Mouse (Mus musculus): ENCODE measurements around the gene Atxn10. TPM values are rescaled to one million over a fixed set of nuclear protein-coding genes. Genes with fewer than 3 reads are reported as not detected.

The Atxn10 gene
- polyA plus RNA-seq, 1 experiment from 2014 or later: 402 TPM

- Histone ChIP-seq H3K9ac (no peak overlapping the region), H3K9me3 (replicated peaks) (no peaks in the 10 kb centered on the region), H3K36me3 (no peaks in the 10 kb centered on the region), H3K4me3 (no peak overlapping the region), H3K4me1 (peaks cover 25% of the 10 kb centered on the region), H3K27me3 (no peaks in the 10 kb centered on the region), H3K4me2 (replicated peaks) (no peak overlapping the region), H3K27ac (no peak overlapping the region)
- WGBS: 67% methylated on average over 7 of the region's 7 CpGs
- no peak for ATAC-seq (ENCODE audit: low FRiP score)
Measured at GRCm38 (mm10) chr15:85489751-85490150, 153.7 kb downstream of the Atxn10 start.

GRCm38 (mm10) chr15:85494163-85494621, 158.1 kb downstream of the Atxn10 start:
- Histone ChIP-seq H3K27me3 (peaks cover 5% of the 10 kb centered on the region; the same call in 1 of the 2 replicates), H3K4me1 (peaks cover 46% of the 10 kb centered on the region), H3K27ac (peak overlapping the region; percentile 58), H3K9ac (no peak overlapping the region), H3K36me3 (no peaks in the 10 kb centered on the region), H3K4me3 (no peak overlapping the region), H3K9me3 (replicated peaks) (no peaks in the 10 kb centered on the region), H3K4me2 (replicated peaks) (0 out of 2 replicates have a peak overlapping the region, but pooled peaks have one; percentile 6)
- ATAC-seq (ENCODE audit: low FRiP score): peak; percentile 29; the same call in 1 of the 2 replicates
- 4% methylated on average over 11 of the region's 11 CpGs for WGBS

- WGBS: 68% methylated on average over 4 of the region's 4 CpGs
- no peak overlapping the region for H3K4me2 ChIP-seq (replicated peaks)
- H3K9ac ChIP-seq: no peak overlapping the region
- H3K36me3 ChIP-seq: no peaks in the 10 kb centered on the region
- H3K4me1 ChIP-seq: peaks cover 39% of the 10 kb centered on the region
- peak overlapping the region; percentile 81 for H3K27ac ChIP-seq
- ATAC-seq (ENCODE audit: low FRiP score): peak; percentile 42
- no peaks in the 10 kb centered on the region for H3K9me3 ChIP-seq (replicated peaks)
- peaks cover 5% of the 10 kb centered on the region; the same call in 1 of the 2 replicates for H3K27me3 ChIP-seq
- H3K4me3 ChIP-seq: no peak overlapping the region
Measured at GRCm38 (mm10) chr15:85497548-85497947, 161.5 kb downstream of the Atxn10 start.

GRCm38 (mm10) chr15:85497981-85498475, 162.0 kb downstream of the Atxn10 start:
- WGBS: 20% methylated on average over 10 of the region's 10 CpGs
- Histone ChIP-seq H3K9me3 (replicated peaks) (no peaks in the 10 kb centered on the region), H3K4me3 (no peak overlapping the region), H3K4me1 (peaks cover 39% of the 10 kb centered on the region), H3K36me3 (no peaks in the 10 kb centered on the region), H3K27ac (peak overlapping the region; percentile 81), H3K9ac (no peak overlapping the region), H3K4me2 (replicated peaks) (no peak overlapping the region), H3K27me3 (peaks cover 5% of the 10 kb centered on the region; the same call in 1 of the 2 replicates)
- peak; percentile 83 for ATAC-seq (ENCODE audit: low FRiP score)

- no peak for ATAC-seq (ENCODE audit: low FRiP score)
- Histone ChIP-seq H3K27ac (no peak overlapping the region), H3K9ac (no peak overlapping the region), H3K4me1 (peaks cover 24% of the 10 kb centered on the region), H3K4me2 (replicated peaks) (no peak overlapping the region), H3K27me3 (peaks cover 4% of the 10 kb centered on the region; the same call in 1 of the 2 replicates), H3K36me3 (no peaks in the 10 kb centered on the region), H3K9me3 (replicated peaks) (no peaks in the 10 kb centered on the region), H3K4me3 (no peak overlapping the region)
- 86% methylated on average over 10 of the region's 10 CpGs for WGBS
Measured at GRCm38 (mm10) chr15:85500267-85500666, 164.2 kb downstream of the Atxn10 start.

- H3K27ac ChIP-seq: no peak within 1 kb of the TSS
- no peaks in the 10 kb centered on the region for H3K27me3 ChIP-seq
- no peak within 1 kb of the TSS for H3K4me2 ChIP-seq (replicated peaks)
- WGBS: 82% methylated on average over 8 of the region's 8 CpGs
- H3K4me3 ChIP-seq: no peak within 1 kb of the TSS
- ATAC-seq (ENCODE audit: low FRiP score): no peak
- H3K9me3 ChIP-seq (replicated peaks): no peaks in the 10 kb centered on the region
- H3K36me3 ChIP-seq: no peaks in the 10 kb centered on the region
- H3K9ac ChIP-seq: no peak within 1 kb of the TSS
- H3K4me1 ChIP-seq: peaks cover 40% of the 10 kb centered on the region
Measured at GRCm38 (mm10) chr15:85503127-85503526, 167.1 kb downstream of the Atxn10 start, which contains the start of gene 7530416G11Rik. Gene 7530416G11Rik (minus strand): TSS chr15:85503227.

- H3K4me3 ChIP-seq: no peak overlapping the region
- peaks cover 33% of the 10 kb centered on the region for H3K4me1 ChIP-seq
- 44% methylated on average over 14 of the region's 14 CpGs for WGBS
- no peaks in the 10 kb centered on the region for H3K36me3 ChIP-seq
- 0 out of 2 replicates have a peak, but pooled peaks have one; percentile 27 for ATAC-seq (ENCODE audit: low FRiP score)
- no peak overlapping the region for H3K9ac ChIP-seq
- no peak overlapping the region for H3K4me2 ChIP-seq (replicated peaks)
- H3K27me3 ChIP-seq: no peaks in the 10 kb centered on the region
- H3K9me3 ChIP-seq (replicated peaks): no peaks in the 10 kb centered on the region
- H3K27ac ChIP-seq: peak overlapping the region; percentile 14; the same call in 1 of the 2 replicates
Measured at GRCm38 (mm10) chr15:85505118-85505925, 169.3 kb downstream of the Atxn10 start.

- WGBS: 46% methylated on average over 1 of the region's 1 CpGs
- no peak overlapping the region for H3K9ac ChIP-seq
Measured at GRCm38 (mm10) chr15:85506680-85507079, 170.6 kb downstream of the Atxn10 start.

GRCm38 (mm10) chr15:85507370-85508014, 171.4 kb downstream of the Atxn10 start:
- H3K4me2 ChIP-seq (replicated peaks): 0 out of 2 replicates have a peak overlapping the region, but pooled peaks have one; percentile 2
- H3K9me3 ChIP-seq (replicated peaks): no peaks in the 10 kb centered on the region
- H3K9ac ChIP-seq: 0 out of 2 replicates have a peak overlapping the region, but pooled peaks have one; percentile 18
- 13% methylated on average over 32 of the region's 32 CpGs for WGBS
- peak; percentile 73 for ATAC-seq (ENCODE audit: low FRiP score)
- H3K27ac ChIP-seq: peak overlapping the region; percentile 86
- no peak overlapping the region for H3K4me3 ChIP-seq
- no peaks in the 10 kb centered on the region for H3K36me3 ChIP-seq
- H3K27me3 ChIP-seq: no peaks in the 10 kb centered on the region
- H3K4me1 ChIP-seq: peaks cover 33% of the 10 kb centered on the region

More at GRCm38 (mm10) chr15:85506680-85507079, 170.6 kb downstream of the Atxn10 start:
- no peak overlapping the region for H3K4me3 ChIP-seq
- no peaks in the 10 kb centered on the region for H3K36me3 ChIP-seq
- peaks cover 33% of the 10 kb centered on the region for H3K4me1 ChIP-seq
- H3K27ac ChIP-seq: peak overlapping the region; percentile 86; the same call in 1 of the 2 replicates
- no peaks in the 10 kb centered on the region for H3K27me3 ChIP-seq
- no peak for ATAC-seq (ENCODE audit: low FRiP score)
- H3K4me2 ChIP-seq (replicated peaks): no peak overlapping the region
- no peaks in the 10 kb centered on the region for H3K9me3 ChIP-seq (replicated peaks)

Other genes starting within 250 kb of the Atxn10 start
- gene Smc1b, start 204.3 kb upstream of the Atxn10 start, polyA plus RNA-seq (2016; fragmentation: Nextera tagmentation; extraction: Ambion mirVana): 0.10 and 0.28 TPM in 2 replicates
- 1.1 and 1.4 TPM in 2 replicates for gene Ribc2, start 204.2 kb upstream of the Atxn10 start, polyA plus RNA-seq (2016; fragmentation: Nextera tagmentation; extraction: Ambion mirVana)
- 110 and 127 TPM in 2 replicates for gene Fbln1, start 130.3 kb upstream of the Atxn10 start, polyA plus RNA-seq (2016; fragmentation: Nextera tagmentation; extraction: Ambion mirVana)
- gene 7530416G11Rik, start 167.0 kb downstream of the Atxn10 start, polyA plus RNA-seq (2016; fragmentation: Nextera tagmentation; extraction: Ambion mirVana): not detected in 2 replicates
- gene Wnt7b, start 246.2 kb downstream of the Atxn10 start, polyA plus RNA-seq (2016; fragmentation: Nextera tagmentation; extraction: Ambion mirVana): 78.3 and 79.5 TPM in 2 replicates

Measured in hindbrain, embryonic 12.5 days (tissue).